Mouse (Mus musculus): ENCODE data around the gene Arid1b. TPM values are rescaled to one million over a fixed set of nuclear protein-coding genes. Genes with fewer than 3 reads are reported as not detected.
A peak's percentile ranks its signal among the peaks of the same experiment; 100 is the strongest.

Arid1b gene
- total RNA-seq (2021): 10 to 100 TPM; 39.6 to 44.4 TPM
- long read RNA-seq, experiment 1, full-length matches to known transcripts: 8 of 34 reads
- long read RNA-seq, experiment 1, partial matches to known transcripts: 19 of 34 reads
- long read RNA-seq, experiment 1, other reads (novel, unspliced or antisense): 7 of 34 reads
- long read RNA-seq, experiment 2, full-length matches to known transcripts: 3 of 21 reads
- long read RNA-seq, experiment 2, partial matches to known transcripts: 11 of 21 reads
- long read RNA-seq, experiment 2, other reads (novel, unspliced or antisense): 7 of 21 reads

DNA sequence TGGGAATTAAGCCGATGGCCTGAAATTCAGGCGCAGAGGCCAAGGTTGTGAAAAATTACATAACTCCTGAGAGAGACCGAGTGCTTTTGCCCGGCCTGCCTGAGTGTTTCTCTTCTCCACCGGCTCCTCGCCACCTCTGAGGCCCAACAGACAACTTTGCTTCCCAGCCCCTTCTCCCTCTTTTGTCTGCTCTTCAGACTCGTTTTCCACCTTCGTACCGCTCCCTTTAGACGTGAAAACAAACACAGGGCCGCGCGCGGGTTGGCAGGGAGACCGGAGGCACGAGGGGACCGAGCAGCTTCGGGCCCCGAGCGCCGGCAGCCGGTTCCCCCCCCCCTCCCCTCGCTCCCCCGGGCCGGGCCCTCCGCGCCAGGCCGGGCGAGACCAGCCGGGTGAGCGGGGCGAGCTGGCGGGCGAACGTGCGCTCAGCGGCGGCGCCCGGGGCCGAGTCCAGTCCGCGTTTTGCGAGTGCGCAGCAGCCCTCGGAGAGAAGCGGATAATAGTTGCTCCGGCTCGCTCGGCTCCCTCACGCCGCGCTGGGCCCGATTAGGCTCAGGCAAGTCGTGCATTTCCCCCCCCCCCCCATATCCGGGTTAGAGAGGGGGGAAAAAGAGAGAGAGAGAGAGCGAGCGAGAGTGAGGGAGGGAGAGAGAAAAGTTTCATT lies at the start of gene Arid1b:
Gene Arid1b, plus strand, starts transcription at position 493 of the 664 bp plus-strand sequence.
- DNase-seq: peak; percentile 84

DNA sequence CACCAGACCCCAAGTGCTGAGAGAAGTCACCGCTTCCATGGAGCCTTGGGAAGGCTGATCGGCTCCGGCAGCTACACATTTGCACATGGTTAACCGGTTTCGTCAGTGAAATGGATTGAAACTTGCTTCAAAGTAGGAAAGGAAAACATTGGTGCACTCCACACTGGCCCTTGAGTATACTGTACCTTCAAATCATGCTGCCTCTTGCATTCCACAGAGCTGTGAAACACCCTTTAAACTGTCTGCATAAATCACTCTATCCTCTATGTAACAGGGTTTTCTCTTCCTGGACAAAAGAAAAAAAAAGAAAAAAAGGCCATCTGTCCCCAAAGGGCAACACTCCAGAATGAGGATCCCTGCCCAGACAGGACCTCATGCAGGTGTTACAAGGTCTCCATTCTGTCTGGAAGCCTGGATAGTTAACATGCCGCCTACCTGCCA lies 48.8 kb upstream of the Arid1b start:
- DNase-seq: no peak

DNA sequence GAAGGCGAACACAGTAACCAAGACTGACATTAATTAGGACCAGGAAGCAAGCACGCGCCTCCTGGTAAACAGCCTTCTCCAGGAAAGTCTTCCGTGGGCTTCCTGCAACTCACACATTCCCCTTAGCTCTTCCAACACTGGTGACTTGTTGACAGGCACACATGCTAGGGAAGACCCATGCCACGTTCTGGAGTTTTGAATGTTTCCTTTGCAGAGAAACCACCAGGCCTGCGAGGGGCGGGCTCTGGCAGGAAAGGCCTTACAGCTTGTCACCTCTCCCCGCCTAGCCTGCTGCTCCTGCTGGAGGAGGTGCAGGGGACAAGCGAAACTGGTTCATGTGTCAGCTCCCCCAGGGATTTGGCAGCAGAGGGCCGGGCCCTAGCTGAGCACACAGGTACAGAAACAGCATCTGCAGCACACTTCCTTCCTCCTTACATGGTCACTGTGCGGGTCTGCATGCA lies 48.2 kb upstream of the Arid1b start:
- DNase-seq: peak; percentile 34

DNA sequence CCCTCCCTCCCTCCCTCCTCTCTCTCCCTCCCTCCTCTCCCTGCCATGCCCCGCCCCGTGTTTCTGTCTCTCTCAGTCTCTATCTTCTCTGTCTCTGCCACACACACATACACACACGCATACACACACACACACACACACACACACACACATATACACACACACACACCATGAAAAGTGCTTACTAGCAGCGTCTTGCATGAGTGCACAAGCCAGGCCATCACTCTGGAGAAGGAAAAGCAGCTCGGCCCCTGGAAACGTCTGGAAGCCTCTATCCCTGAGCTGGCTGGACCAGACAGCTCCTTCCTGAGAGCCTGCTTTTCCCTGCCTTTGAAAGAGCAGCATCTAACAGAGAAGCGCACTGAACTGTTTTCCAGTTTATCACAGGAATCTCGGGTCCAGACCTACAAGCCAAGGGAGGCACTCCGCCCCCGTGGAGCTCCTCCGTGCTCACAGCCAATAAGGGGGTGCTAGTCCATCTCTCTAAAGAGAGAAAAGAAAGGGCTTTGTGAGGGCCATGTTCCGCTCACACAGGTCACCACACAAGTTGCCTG lies 47.6 kb upstream of the Arid1b start:
- peak; percentile 10 for DNase-seq

DNA sequence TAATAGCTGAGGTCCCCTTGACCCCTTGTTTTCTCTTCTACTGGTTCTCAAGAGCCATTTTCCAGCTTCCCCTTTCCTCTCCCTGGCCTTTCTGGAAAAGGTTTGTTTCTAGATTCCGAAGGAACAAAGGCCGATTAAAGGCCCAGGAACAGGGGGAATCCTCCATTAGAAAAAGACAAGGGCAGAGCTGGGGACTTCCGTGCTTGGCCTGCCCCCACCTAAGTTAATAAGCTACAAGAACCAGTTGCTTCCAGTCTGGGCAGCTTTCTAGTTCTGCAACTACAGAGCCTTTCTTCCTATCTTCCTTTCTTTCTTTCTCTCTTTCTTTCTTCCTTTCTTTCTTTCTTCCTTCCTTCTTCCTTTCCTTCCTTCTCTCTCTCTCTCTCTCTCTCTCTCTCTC lies 47.1 kb upstream of the Arid1b start:
- no peak for DNase-seq

DNA sequence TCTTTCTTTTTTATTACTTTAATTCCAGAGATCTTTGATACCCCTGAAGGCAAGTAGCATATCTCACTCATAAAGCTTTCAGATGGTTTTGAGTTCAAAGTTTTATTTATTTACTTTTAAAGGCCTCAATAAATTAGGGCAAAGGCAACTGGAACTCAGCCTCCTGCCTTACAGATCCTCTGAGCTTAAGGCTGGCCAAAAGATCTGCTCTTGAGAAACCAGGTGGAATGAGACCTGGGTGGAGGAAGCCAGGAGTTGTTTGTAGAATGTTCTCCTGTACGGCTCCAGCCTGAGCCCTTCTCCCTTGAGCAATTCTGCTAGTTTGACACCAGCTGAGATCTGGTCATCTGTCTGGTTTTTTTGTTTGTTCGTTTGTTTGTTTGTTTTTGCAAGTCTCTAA lies 46.7 kb upstream of the Arid1b start:
- no peak for DNase-seq

DNA sequence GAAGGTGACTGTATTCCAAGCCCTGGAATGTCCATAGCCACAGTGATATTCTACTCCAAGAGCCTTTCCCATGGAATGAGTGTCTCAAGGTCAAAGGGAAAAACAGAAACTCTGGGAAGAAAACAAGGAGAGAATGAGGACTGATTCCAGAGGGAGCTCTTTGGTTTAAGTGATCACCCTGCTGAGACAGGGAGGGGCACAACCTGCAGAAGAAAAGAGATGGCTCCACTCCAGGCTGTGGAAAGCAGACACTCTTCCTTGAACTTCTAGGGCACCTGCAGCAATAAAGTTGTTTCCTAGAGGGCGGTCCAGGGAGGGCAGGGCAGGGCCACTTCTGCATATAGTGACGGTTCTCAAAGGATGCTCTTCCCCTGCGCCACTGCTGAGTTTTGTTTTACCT lies 45.6 kb upstream of the Arid1b start:
- DNase-seq: no peak

DNA sequence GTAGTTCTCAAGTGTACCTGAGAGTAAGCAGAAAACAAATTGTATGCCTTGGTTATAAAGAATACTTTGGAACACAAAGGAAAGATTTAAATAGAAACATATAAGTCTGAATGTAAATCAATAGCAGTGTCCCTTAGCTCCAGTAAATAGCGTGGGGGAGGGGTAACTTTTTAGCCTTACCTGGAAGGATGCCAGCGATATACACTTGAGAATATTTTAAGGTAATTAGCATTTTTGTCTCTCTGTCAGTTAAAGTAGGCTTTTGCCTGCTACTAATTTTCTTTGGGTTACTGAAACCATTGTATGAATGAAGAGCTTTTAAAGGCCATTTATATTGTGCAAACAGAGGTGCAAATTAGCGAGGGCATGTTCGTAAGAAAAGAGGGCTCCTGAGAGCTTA lies 39.7 kb upstream of the Arid1b start:
- DNase-seq: no peak

DNA sequence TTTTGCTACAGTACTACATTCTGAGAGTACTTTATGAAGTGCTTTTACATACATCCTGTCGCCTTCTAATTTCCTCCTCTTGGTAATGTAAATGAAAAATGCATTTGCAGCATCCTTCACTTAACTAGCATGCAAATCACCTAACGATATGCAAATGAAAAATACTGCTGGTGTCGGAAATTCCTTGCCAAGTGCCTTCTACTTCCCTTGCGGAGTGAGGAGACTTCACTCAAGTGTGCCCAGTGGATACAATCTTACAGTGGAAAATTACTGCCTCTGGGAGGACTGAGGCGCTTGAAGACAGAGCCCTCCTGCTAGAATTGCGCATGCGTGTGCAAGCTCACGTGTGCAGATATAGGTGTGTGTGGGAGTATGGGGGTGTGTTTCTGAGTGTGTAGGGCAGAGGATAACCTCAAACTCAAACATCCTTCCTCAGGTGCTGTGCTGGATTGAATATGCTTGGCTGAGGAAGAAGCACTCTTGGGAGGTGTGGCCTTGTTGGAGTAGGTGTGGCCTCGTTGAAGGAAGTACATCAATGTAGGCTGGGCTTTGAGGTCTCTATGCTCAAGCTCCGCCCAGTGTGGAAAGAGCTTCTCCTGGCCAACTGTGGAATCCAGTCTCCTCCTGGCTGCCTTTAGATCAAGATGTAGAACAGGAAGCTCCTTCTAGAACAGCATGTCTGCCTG lies 29.8 kb upstream of the Arid1b start:
- DNase-seq: no peak

DNA sequence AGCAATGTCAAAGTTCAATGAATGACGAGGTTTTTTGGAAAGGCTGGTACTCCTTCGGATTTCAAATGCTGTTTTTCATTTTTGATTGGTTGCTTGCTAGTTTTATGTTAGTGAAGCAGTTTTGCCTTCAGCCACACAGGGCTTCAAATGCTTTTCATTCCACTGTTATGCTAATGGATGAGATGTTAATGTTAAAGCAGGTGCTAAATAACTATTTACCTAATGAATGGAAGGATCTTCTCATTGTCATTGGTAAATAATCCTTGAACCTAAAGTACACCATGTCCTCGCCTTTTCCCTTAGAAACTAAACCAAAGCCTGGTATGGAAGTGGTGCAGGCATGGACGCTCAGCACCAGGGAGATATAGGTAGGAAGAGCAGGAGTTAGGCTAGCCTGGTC lies 26.9 kb upstream of the Arid1b start:
- no peak for DNase-seq

DNA sequence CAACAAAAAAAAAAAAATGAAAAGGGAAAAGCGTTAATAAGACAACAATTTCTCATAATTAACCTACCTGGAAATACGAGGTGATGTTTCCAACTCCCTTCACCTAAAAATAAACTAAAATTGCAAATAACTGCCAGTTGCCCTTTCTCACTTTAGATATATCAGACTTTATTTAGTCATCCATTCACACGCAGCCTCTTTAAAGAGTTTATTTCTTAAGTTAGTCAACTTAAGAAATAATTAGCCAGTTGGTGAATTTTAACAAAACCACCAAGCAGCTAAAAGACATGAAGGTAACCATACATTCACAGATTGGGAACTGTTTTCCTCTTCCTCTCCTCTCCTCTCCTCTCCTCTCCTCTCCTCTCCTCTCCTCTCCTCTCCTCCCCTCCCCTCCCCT lies 26.1 kb upstream of the Arid1b start:
- no peak for DNase-seq

DNA sequence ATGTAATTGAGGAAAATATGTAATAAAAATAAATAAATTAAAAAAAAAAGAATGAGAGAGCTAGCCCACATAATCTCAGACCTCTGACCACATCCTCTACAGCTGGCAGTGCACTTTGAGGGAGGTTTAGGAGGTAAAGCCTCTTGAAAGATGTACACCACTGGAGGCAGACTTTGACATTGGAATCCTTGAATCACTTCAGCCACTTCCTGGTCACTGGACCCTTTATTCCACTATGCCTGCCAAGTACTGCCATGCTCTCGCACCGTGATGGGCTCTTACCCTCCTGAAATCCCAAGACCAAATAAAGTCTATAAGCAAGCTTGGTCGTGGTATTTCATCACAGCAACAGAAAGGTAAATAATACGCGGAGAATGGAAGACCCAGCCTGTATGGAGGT lies 25.3 kb upstream of the Arid1b start:
- DNase-seq: no peak

DNA sequence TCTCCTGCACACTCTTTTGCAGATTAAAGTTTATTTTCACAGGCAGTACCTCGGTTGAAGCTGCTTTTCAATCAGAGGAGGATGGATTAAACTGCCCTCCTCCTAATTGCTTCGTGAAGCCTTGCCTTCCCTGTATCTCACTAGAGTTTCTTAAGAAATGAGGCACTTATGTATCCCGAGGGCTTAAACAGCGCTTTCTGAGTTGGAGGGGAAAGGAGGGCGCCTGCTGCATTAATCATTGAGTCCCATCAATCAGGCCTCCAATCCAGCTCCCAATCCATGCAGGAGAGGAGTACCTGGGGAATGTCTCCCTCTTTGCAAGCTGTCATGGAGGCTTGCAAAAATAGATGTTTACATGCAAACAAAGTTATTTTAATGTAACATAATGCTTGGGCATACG lies 21.9 kb upstream of the Arid1b start:
- no peak for DNase-seq

DNA sequence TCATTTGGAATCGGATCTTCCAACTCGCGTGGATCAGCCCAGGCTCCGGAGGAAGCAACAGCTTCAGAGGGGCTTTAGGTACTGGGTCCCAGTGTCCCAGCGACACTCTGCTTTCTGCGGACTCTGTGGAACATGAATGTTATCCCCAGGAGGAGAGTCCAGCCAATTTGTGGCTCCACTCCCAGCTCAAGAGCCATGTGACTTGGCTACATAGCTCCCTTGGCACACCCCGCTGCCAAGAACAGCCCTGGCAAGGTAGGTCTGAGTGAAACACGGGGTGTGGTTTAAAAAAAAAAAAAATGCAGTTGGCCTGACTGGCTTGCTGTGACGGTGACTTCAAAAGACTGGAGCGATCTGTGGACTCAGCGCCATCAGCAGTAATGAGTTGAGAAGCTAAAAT lies 19.4 kb upstream of the Arid1b start:
- peak; percentile 84 for DNase-seq

DNA sequence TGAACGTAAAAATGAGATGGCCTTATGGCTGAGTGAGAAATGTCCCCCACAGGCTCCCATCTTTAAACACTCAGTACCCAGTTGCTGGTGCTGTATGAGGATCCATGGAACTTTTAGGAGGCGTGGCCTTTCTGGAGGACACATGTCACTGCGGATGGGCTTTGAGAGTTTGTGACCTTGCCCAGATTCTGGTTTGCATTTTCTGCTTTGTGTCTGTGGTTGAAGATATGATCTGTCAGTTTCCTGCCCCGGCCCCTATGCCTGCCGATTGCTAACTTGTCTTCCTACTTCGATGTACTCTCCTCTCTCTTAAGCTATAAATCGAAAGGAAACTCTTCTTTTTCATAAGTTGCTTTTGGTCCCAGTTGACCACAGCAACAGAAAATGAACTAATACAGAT lies 14.0 kb upstream of the Arid1b start:
- no peak for DNase-seq

DNA sequence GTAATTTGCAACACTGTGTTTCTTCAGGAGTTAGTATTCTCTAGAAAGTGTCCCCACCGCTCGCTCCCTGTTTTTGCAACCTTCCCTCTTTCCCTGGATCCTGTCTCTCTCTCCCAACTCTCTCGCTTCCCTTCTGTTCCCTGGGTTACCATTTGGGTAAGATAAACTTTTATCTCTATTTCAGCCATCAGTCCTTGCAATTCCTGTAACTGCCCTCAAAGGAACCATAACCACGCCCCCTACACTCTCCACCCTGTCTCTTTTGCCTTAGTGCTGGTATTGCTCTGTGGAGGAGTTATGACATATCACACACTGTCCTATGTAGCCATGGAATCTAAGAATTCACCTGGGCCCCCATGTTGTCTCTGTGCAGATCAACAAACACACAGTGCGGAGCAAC lies 11.3 kb upstream of the Arid1b start:
- DNase-seq: no peak

DNA sequence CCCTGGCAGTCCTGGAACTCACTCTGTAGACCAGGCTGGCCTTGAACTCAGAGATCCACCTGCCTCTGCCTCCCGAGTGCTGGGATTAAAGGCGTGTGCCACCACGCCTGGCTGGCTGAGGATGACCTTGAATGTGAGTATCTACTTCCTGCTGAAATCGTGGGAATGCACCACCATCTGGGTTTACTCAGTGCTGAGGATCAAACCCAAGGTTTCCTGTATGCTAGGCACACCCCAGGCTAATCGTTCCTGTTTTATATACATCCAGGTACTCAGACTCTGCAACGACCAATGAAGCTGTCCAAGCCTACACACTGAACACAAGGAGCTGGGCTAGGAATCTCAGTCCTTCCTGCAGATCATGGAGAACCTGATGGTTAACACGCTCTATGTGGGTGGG lies 9.4 kb upstream of the Arid1b start:
- DNase-seq: no peak

DNA sequence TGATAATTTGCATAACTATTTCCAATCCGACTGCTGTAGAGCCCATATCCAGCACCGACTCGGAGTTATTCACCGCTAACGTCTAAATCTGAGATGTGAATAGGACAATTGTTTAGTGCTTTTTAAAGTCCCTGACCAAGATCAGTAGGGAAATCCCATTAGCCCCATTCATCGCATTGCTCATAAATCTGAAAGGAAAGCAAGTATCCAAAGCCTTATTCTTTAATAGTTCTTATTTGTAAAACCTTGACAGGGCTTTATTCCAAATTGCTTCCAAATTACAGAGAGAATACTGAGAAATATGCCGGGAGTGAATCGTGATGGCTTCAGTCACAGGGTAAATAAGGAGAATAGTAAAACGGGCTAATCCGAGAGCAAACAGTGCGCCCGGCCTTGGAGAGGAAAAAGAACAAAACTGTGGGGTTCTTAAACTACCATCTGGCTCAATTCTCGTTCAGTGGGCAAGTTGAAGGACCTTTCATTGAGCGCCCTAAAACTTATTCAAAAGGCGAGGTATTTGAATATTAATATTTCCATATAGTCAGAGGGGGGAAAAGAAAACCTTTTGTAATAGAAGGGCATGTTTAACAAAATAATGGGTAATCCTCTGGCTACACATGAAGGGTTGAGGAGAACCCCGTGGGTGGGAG lies 3.1 kb upstream of the Arid1b start:
- DNase-seq: no peak

DNA sequence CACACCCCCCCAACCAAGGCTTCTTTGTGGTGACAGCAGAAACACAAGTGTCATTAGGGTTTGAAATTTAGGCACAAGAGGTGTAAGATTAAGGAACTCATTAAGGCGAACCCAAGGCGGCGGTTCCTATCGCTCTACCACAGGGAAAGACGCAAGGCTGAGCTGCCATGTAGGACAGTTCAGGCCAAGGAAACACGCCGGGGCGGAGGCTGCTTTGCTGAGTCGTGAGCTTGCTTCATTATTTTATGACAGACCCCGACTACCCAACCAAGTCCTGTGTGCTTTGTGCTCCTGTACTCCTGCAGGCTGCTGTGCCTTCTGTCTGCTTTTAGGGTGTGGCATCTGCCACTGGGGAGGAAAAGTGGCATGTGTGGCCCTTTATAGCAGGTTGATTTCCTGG lies 2.5 kb upstream of the Arid1b start:
- no peak for DNase-seq

DNA sequence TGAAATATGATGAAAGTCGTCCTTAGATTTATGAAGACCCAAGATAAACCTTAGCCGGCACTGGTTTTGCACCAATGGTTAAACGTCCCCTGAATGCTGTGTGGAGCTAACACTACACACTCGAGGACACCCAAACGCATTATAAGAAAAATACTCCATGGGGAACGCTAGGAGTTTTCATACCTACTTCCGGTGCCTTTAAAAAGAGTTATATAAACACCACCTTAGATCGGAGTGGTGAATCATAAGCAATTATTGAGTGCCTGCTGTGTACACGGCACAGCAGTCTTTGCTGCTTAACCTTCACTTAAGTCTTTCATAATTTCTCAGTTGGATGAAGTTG lies 664 bp upstream of the Arid1b start:
- DNase-seq: no peak

DNA sequence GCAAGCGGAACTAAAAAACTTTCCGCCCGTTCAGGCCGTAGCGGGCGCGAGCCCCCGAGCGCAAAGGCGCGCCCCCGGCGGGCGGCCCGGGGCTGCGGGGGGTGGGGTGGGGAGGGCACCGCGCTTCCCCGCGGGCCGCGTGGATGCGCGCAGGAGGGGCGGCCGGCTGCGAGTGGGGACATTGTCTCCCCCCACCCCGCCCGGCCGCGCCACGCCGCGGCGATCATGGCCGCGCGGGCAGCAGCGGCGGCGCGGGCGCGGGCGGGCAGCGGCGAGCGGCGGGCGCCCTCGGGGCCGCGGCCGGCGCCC lies 326 bp downstream of the Arid1b start:
- peak; percentile 59 for DNase-seq

DNA sequence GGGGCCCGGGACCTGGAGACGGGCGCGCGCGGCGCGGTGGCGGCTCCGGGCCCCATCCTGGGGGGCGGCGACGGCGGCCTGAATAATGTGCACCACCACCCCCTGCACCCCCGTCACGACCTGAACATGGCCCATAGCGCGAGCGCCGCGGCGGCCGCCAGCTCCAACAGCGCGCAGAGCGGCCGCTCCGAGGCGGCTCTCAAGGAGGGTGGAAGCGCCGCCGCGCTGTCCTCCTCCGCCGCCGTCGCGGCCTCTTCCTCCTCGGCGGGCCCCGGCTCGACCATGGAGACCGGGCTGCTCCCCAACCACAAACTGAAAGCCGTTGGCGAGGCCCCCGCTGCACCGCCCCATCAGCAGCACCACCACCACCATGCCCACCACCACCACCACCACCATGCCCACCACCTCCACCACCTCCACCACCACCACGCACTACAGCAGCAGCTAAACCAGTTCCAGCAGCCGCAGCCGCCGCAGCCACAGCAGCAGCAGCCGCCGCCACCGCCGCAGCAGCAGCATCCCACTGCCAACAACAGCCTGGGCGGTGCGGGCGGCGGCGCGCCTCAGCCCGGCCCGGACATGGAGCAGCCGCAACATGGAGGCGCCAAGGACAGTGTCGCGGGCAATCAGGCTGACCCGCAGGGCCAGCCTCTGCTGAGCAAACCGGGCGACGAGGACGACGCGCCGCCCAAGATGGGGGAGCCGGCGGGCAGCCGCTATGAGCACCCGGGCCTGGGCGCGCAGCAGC lies 855 bp downstream of the Arid1b start:
- peak; percentile 75 for DNase-seq
